Mouse (Mus musculus) ES-E14 (cell line): ENCODE data around the gene Nup153. TPM values are rescaled to one million over a fixed set of nuclear protein-coding genes. Genes with fewer than 3 reads are reported as not detected.
A peak's percentile ranks its signal among the peaks of the same experiment; 100 is the strongest.

Experiments used
- DNase-seq: peaks from one replicate; pipeline ENCODE4 v3.0.0-alpha.2; 2013; ENCODE audit warnings: low read depth, low spot score
- H3K27ac ChIP-seq: 2 replicates; pipeline ENCODE4 v1.5.1; 2012; ENCODE audit warnings: low read depth, mild to moderate bottlenecking, low read length, moderate library complexity, mixed read lengths; ENCODE audit not compliant: poor library complexity, insufficient read depth, severe bottlenecking
- H3K36me3 ChIP-seq: 2 replicates; pipeline ENCODE4 v1.6.1; 2012; ENCODE audit warnings: mild to moderate bottlenecking, low read length, moderate library complexity, mixed read lengths; ENCODE audit not compliant: control insufficient read depth, poor library complexity, insufficient read depth, severe bottlenecking
- H3K4me1 ChIP-seq, 2 experiments: fragments of 150-350 bp in 1 of 2; sonication (generic) in 1 of 2; 2 replicates each; pipeline ENCODE4 v1.6.1; 2012; ENCODE audit warnings: low read length in 2 of 2, mild to moderate bottlenecking in 1 of 2, mixed read lengths in 1 of 2; ENCODE audit not compliant: control insufficient read depth in 2 of 2, insufficient read depth in 2 of 2, poor library complexity in 1 of 2
- H3K4me3 ChIP-seq, 2 experiments: fragments of 150-350 bp in 1 of 2; sonication (generic) in 1 of 2; 2 replicates each; pipeline ENCODE4 v1.5.1; 2012; ENCODE audit warnings: low read length in 2 of 2, low read depth in 1 of 2, mild to moderate bottlenecking in 1 of 2, mixed read lengths in 1 of 2; ENCODE audit not compliant: insufficient read depth in 1 of 2, poor library complexity in 1 of 2, severe bottlenecking in 1 of 2
- H3K9ac ChIP-seq: 2 replicates; pipeline ENCODE4 v1.6.1; 2012; ENCODE audit warnings: low read depth, mild to moderate bottlenecking, low read length, mixed read lengths; ENCODE audit not compliant: poor library complexity, insufficient read depth, severe bottlenecking
- H3K9me3 ChIP-seq: fragments of 150-350 bp; sonication (generic); 2 replicates; pipeline ENCODE4 v1.6.1; 2012; ENCODE audit warnings: low read depth, mild to moderate bottlenecking, low read length; ENCODE audit not compliant: control insufficient read depth, insufficient read depth
- CHD2 ChIP-seq: IDR thresholded peaks from 2 replicates; pipeline ENCODE4 v1.6.1; 2014; ENCODE audit warnings: mild to moderate bottlenecking, low read depth, low read length, inconsistent platforms
- HCFC1 ChIP-seq: IDR thresholded peaks from 2 replicates; pipeline ENCODE4 v1.6.1; 2012; ENCODE audit warnings: low read length, inconsistent platforms, borderline replicate concordance; ENCODE audit not compliant: insufficient read depth
- MAFK ChIP-seq: IDR thresholded peaks from 2 replicates; pipeline ENCODE4 v1.6.1; 2014; ENCODE audit warnings: mild to moderate bottlenecking, low read depth, low read length, inconsistent platforms; ENCODE audit not compliant: insufficient read depth
- ZC3H11A ChIP-seq: IDR thresholded peaks from 2 replicates; pipeline ENCODE4 v1.6.1; 2012; ENCODE audit warnings: low read depth, mild to moderate bottlenecking, inconsistent platforms, low read length, borderline replicate concordance
- ZNF384 ChIP-seq: IDR thresholded peaks from 2 replicates; pipeline ENCODE4 v1.6.1; 2012; ENCODE audit warnings: low read depth, low read length, inconsistent platforms
- in situ Hi-C, 2 experiments: fragments of 600-800 bp; cut with MboI; formaldehyde crosslinking; loops; one replicate each; pipeline ENCODE4 v1.15.1; 2025; ENCODE audit warnings: low sequenced_read_pairs in 2 of 2, inconsistent platforms in 1 of 2; ENCODE audit not compliant: unreplicated experiment in 2 of 2
- total RNA-seq: library from RNA; depleted of rRNA; stranded (reverse); fragments of 300-350 nt; gene quantifications from 2 replicates; pipeline ENCODE4 v1.2.3, GENCODE M21; 2012

Gene Nup153
- total RNA-seq, 1 experiment: 125 TPM

DNA sequence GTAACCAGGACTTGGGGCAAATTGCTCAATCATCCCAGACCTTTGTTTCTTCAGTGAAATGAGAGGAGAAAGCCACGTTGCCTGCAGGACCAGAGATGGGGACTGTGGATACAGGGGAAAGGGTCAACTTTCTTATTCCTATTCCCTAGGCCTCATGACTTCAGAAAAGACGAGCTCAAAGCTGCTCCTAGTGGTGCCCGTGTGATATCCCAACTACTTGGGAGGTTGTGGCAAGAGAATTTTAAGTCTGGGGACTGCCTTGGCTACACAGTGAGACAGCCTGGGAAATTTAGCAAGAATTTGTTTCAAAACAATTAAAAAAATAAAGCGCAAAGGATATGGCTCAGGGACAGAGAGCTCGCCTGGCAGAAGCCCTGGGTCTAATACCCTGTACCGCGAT is 30.2 kb upstream of the Nup153 start:
- no peak for TF ChIP-seq HCFC1
- TF ChIP-seq ZC3H11A: no peak
- TF ChIP-seq ZNF384: no peak
- no peak for TF ChIP-seq CHD2
- TF ChIP-seq MAFK: no peak
- in situ Hi-C loops: no loop called here
- peak; percentile 22 for DNase-seq
- peaks cover 0 to 8% of the 10 kb centered on the region in 2 experiments; a peak in 2 of 4 replicates for H3K4me1 ChIP-seq
- H3K9ac ChIP-seq: peak overlapping the region; percentile 44
- H3K36me3 ChIP-seq: peaks cover 2% of the 10 kb centered on the region; the same call in 1 of the 2 replicates
- no peaks in the 10 kb centered on the region for H3K9me3 ChIP-seq
- H3K27ac ChIP-seq: peak overlapping the region; percentile 53
- H3K4me3 ChIP-seq: peak overlapping the region in 1 of 2 experiments; percentile 31; a peak in 1 of 4 replicates

GRCm38 (mm10) chr13:46753294-46753693 is 25.6 kb upstream of the Nup153 start:
- DNase-seq: no peak
- H3K9ac ChIP-seq: no peak overlapping the region; the same call in 1 of the 2 replicates
- no peak overlapping the region for H3K4me3 ChIP-seq
- H3K9me3 ChIP-seq: no peaks in the 10 kb centered on the region
- peaks cover 6% of the 10 kb centered on the region; the same call in 1 of the 2 replicates for H3K36me3 ChIP-seq
- in situ Hi-C loops: no loop called here
- peaks cover 4 to 11% of the 10 kb centered on the region in 2 experiments; a peak in 3 of 4 replicates for H3K4me1 ChIP-seq
- no peak for TF ChIP-seq MAFK
- TF ChIP-seq HCFC1: no peak
- TF ChIP-seq ZC3H11A: no peak
- no peak for TF ChIP-seq ZNF384
- TF ChIP-seq CHD2: no peak
- H3K27ac ChIP-seq: no peak overlapping the region

GRCm38 (mm10) chr13:46752566-46753229 is 25.0 kb upstream of the Nup153 start:
- Histone ChIP-seq H3K36me3 (peaks cover 6% of the 10 kb centered on the region; the same call in 1 of the 2 replicates), H3K27ac (no peak overlapping the region), H3K4me3 (peak overlapping the region; percentile 18 to 57), H3K4me1 (peaks cover 4 to 10% of the 10 kb centered on the region in 2 experiments; a peak in 3 of 4 replicates), H3K9me3 (no peaks in the 10 kb centered on the region), H3K9ac (peak overlapping the region; percentile 52)
- in situ Hi-C loops: no loop called here
- no peak for DNase-seq
- TF ChIP-seq ZC3H11A (no peak), CHD2 (no peak), ZNF384 (no peak), MAFK (no peak), HCFC1 (no peak)

- in situ Hi-C loops: no loop called here
- TF ChIP-seq ZNF384: no peak
- no peak for TF ChIP-seq HCFC1
- TF ChIP-seq MAFK: no peak
- TF ChIP-seq CHD2: no peak
- no peak for TF ChIP-seq ZC3H11A
- no peaks in the 10 kb centered on the region for H3K9me3 ChIP-seq
- no peak overlapping the region for H3K27ac ChIP-seq
- peaks cover 6% of the 10 kb centered on the region; the same call in 1 of the 2 replicates for H3K36me3 ChIP-seq
- peaks cover 4 to 8% of the 10 kb centered on the region in 2 experiments; a peak in 3 of 4 replicates for H3K4me1 ChIP-seq
- H3K4me3 ChIP-seq: no peak overlapping the region
- no peak overlapping the region for H3K9ac ChIP-seq
- DNase-seq: no peak
Measured at GRCm38 (mm10) chr13:46748138-46748873, 20.6 kb upstream of the Nup153 start.
